16 mouse cellular contexts compared by ENCODE assay signal in the genomic region with DNA sequence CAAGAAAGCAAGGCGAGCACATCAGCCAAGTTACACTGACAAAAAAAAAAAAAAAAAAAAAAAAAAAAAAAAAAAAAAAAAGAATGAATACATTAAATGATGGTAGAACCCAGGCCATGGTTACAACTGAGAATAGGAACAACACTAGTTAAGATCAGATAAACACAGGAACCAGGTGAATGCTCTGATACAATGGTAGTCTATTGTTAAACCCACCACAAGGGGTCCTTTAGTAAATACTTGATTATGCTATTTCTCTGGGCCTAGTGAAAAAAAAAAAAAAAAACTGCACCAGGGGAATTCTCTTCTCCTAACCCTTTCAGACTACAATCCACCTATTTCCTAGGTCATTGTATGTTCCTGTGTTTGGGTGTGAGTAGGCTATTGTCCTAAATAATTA.
"Had no signal": no experiment of that assay in that cellular context is flagged by ENCODE, and none has a peak within 500 bp of the region (broad histone marks: within the 10 kb centered on the region; RNA-seq: fewer than 3 reads in every experiment).

No protein-coding gene starts in this region.

- H3K27me3 ChIP-seq: megakaryocyte, embryonic 14.5 days; midbrain, embryonic 13.5 days; midbrain, embryonic 15.5 days; neural tube, embryonic 12.5 days; stomach, embryonic 15.5 days had no signal

- H3K27ac ChIP-seq: liver, embryonic 14.5 days; macrophage; midbrain, embryonic 13.5 days; midbrain, embryonic 15.5 days; neural tube, embryonic 12.5 days; stomach, embryonic 15.5 days; stomach, postnatal 0 days had no signal

- DNase-seq: lung, adult 18-20 months; lung, embryonic 14.5 days; lung, postnatal 10 days; retina, postnatal 1 day; right cerebral cortex, adult 18-20 months; right cerebral cortex, postnatal 14 days; thymus, adult 2 months; thymus, postnatal 36 days had no signal

- H3K9ac ChIP-seq: liver, embryonic 14.5 days; lung, embryonic 14.5 days; midbrain, embryonic 13.5 days; midbrain, embryonic 15.5 days; neural tube, embryonic 12.5 days; stomach, embryonic 15.5 days had no signal

- H3K36me3 ChIP-seq: midbrain, embryonic 13.5 days; midbrain, embryonic 15.5 days; neural tube, embryonic 12.5 days; stomach, embryonic 15.5 days had no signal

- H3K4me3 ChIP-seq: megakaryocyte, embryonic 14.5 days; midbrain, embryonic 13.5 days; midbrain, embryonic 15.5 days; neural tube, embryonic 12.5 days; stomach, embryonic 15.5 days had no signal

- H3K9me3 ChIP-seq: megakaryocyte, embryonic 14.5 days; midbrain, embryonic 13.5 days; midbrain, embryonic 15.5 days; neural tube, embryonic 12.5 days; stomach, embryonic 15.5 days had no signal

- H3K4me1 ChIP-seq: megakaryocyte, embryonic 14.5 days; midbrain, embryonic 13.5 days; midbrain, embryonic 15.5 days; neural tube, embryonic 12.5 days; stomach, embryonic 15.5 days had no signal
